Mouse (Mus musculus): ENCODE results near the gene Tor1aip2. TPM values are rescaled to one million over a fixed set of nuclear protein-coding genes. Genes with fewer than 3 reads are reported as not detected.

Gene Tor1aip2
- polyA plus RNA-seq (2014; fragmentation: Illumina TruSeq; extraction: RNeasy Lipid Tissue Mini Kit (QIAGEN cat#74804); ENCODE audit: insufficient read depth, low read depth, low replicate concordance), result 41.9 TPM

DNA sequence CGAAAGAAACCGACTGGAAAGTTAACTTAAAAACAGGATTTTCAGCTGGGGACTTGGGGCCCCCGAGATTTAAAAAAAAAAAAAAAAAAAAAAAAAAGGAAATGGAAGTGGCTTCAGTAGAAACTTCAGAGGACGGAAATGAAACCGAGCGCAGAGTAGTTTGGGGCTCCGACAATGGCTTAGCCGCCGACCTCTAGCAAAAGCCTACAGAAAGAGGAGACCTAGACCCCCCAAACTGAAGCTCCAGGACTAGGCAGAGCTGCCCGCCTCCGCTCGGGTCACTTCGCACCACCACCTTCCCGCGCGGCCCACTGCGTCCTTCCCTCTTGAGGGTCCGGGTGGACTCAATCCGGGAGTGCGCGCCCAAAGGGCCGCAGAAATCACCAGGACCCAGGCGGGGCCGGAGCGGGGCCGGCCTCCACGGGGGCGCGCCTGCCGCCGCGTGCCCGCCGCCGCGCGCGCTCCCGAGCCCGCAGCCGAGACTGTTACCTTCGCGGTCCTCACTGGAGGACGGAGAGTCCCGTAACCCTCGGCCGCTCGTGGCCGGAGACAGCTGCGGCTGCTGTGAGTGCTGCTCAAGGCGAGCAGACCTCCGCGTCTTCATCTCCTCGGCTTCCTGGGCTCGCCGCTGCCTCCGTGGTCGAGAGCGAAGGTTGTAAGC, at the start of gene Tor1aip2:
Gene Tor1aip2, plus strand, starts transcription at position 135 of the 661 bp plus-strand sequence.

DNA sequence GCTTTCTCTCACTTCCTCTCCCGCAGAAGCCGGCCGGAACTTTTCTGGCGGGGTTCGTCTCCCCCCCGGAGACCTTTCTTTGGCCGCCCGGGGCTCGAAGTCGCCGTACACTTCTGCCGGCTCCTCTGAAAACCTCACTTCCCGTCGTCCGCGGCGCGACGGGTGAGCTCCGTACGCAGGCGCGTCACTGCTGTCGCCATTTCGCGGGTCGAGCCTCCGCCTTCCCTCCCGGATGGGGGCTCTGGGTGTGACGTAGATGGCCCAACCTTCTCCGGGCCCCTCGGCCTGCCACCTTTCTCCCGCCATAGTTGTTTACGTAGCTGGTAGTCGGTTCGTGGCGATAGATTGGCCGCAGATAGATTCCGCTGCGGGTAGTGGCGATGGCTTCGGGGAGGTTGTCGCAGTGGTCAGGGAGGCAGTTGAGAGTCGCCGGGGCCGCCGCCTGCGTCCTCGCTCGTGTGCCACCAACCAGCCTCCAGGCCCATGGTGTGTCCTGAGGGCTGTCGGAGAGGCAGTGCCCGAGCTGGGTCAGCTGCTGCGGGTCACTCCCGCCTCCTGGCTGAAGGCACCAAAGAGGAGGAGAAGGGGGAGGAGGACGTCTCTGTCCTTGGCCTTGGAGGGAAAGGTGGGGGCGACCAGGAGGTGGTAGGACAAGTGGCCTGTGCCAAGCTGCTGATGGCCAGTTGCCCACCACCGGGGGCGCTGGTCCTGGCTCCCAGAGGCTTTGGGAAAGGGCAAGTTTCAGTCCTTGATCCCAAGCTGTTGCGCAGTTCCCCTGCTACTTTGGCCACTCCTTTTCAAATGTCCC, 931 bp downstream of the Tor1aip2 start, which contains the start of gene Tor1aip1:
Gene Tor1aip1, minus strand, starts transcription at position 551 of the 808 bp plus-strand sequence.

Other genes with a start within 250 kb of the Tor1aip2 start
- 81.2 TPM for gene Qsox1, start 222.5 kb upstream of the Tor1aip2 start, polyA plus RNA-seq (2014; fragmentation: Illumina TruSeq; extraction: RNeasy Lipid Tissue Mini Kit (QIAGEN cat#74804); ENCODE audit: insufficient read depth, low read depth, low replicate concordance)
- gene Cep350, start 62.1 kb upstream of the Tor1aip2 start, polyA plus RNA-seq (2014; fragmentation: Illumina TruSeq; extraction: RNeasy Lipid Tissue Mini Kit (QIAGEN cat#74804); ENCODE audit: insufficient read depth, low read depth, low replicate concordance), result 3.7 TPM
- 31.5 TPM for gene Tor1aip1, start 1.1 kb downstream of the Tor1aip2 start, polyA plus RNA-seq (2014; fragmentation: Illumina TruSeq; extraction: RNeasy Lipid Tissue Mini Kit (QIAGEN cat#74804); ENCODE audit: insufficient read depth, low read depth, low replicate concordance)
- not detected for gene Fam163a, start 169.6 kb downstream of the Tor1aip2 start, polyA plus RNA-seq (2014; fragmentation: Illumina TruSeq; extraction: RNeasy Lipid Tissue Mini Kit (QIAGEN cat#74804); ENCODE audit: insufficient read depth, low read depth, low replicate concordance)